Mouse (Mus musculus): Measurements from ENCODE around the gene Frmd4b. TPM values are rescaled to one million over a fixed set of nuclear protein-coding genes. Genes with fewer than 3 reads are reported as not detected.

Gene Frmd4b
- total RNA-seq, 2 experiments from 2014 or later, result 32.8 to 36.3 TPM

DNA sequence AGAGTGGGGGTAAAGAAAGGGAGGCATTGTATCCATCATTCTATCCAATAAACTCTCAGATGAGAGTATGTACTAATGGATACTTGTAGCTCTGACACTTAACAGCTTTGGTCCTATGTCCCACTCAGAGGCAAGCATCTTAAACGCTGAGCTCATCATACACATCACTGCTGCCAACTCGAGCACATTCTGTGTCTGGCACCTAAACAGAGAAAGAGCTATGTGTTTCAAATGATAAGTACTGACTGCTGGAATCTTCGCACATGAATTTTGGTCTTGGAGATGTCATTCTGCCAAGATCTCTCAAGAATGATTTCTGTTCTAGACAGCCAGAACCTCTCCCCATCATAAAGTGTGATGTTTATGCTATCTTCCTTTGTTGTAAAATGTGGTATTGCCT lies 284.0 kb downstream of the Frmd4b start:
- no peak for DNase-seq (ENCODE audit: low spot score in 2 of 2)

DNA sequence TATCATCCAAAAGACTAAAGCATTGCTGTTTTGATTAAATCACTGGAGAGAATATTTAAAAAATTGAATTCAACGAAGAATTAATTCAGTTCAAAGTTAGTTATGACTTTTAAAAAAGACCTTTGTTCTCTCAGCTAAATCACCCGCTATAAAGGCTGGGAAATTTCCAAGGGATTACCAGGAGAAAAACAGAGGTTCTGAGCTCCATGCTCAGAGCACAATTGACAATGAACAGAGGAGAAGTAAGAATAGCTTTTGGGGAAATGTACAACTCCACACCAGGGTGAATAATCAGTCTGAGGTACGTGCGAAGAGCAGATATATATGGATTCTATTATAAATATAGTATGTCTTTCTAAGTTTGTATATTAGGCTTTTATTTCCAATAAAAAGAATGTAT lies 293.4 kb downstream of the Frmd4b start:
- no peak for DNase-seq (ENCODE audit: low spot score in 2 of 2)

DNA sequence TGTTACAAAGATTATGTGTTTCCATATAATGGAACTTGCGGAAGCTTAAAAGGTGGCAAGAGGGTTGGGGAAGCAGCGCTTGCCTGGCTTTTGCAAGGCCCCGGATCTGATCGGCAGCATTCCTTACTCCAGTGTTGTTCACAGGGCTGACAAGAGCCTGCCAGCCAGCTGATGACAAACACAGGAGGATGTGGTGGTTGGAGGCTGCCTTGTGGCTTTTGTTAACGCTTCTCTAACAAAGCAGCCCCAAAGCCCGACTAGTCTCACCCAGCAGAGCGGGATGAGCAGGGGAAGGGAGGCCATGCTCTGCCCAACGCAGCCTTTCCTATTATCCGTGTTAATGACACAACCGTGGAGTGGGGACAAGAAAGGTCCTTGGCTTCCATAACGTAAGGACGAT lies 295.2 kb downstream of the Frmd4b start:
- no peak for DNase-seq (ENCODE audit: low spot score in 2 of 2)

DNA sequence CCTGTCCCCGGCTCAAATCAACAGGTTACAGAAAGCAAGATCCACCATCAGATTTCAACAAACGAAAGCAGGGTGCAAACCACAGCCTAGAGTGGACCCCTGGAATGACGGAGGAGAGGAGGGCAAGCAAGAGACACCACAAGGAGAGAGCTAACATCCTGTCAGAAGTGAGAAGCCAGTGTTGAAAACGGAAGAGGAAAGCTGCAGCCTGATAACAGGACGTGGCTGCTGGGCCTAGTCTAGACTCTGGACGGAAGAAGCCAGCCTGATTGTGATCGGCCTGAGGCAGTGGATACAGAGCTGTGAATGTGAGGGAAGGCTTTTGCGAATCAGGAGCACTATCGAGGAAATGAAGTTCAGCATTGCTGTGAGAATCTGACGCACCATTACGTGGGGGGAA lies 296.2 kb downstream of the Frmd4b start:
- no peak for DNase-seq (ENCODE audit: low spot score in 2 of 2)

DNA sequence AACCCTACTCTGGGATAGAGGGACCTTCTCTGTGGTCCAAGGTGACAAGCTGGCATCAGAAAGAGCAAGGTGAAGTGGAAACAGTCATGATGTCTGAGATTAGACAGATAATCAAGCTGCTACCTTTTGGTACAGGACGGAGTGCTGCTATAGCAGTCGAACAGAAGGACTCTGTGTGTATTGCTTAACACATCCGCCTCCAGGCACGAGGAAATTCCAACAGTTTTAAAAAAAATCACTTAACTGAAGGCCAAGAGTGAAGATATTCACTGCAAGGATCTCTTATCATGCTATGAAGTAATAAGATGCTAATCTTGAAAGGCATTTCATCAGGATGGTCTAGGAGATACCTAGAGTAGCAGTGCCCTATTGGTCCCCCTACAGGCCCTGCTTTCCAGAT lies 298.3 kb downstream of the Frmd4b start:
- no peak for DNase-seq (ENCODE audit: low spot score in 2 of 2)

DNA sequence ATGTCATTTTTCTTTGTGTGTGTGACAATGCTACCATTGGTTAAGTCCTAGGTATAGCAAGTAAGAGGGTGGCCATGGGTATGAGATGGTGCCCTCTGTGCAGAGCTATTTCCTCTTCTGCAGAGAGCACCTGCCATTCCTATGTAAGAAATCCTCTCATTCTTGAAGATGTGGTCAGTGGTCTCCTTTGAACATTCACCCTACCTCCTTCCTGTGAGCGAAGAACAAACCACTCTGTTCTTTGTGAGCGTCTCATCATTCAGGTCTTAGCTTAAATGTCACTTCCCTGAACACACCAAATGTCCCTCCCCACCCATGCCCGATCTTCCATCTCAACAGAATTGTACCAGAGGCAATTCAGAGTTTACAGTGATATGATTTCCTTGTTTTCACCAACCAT lies 299.4 kb downstream of the Frmd4b start:
- no peak for DNase-seq (ENCODE audit: low spot score in 2 of 2)

DNA sequence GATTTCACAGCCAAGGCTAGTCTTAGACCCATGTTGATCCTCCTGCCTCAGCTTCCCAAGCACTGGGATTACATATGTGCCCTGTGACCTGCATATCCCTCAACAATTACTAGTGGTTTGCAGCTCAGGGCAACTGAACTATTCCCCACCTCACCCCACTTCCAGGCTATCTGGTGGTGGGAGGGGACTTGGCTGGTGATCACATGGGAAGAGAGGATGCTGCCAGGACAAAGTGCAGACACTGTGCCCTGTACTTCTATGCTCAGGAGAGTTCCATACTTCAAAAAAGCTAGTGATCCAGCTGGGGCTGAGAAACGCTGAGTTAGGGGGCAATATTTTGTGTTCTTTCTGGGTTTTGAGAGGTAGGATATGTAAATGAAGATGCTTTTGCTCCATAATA lies 300.6 kb downstream of the Frmd4b start:
- no peak for DNase-seq (ENCODE audit: low spot score in 2 of 2)

DNA sequence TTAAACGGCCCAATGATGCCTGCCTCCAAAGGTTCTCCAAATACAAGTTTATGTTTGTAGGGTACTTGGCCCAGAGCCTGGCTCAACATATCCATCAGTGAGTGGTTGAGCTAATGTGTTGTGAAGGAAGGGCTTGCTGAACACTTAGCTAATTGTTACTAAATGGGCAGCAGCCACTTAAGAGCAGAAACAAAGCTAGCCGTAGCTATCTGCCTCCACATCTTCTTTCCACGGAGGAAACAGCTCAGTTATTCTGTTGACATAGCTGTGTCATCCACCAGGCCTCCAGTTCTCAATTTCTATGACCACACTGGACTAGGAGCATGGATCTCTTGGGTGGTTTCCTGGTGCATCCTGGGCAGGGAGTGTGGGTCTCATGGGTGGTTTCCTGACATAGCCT lies 302.0 kb downstream of the Frmd4b start:
- no peak for DNase-seq (ENCODE audit: low spot score in 2 of 2)

DNA sequence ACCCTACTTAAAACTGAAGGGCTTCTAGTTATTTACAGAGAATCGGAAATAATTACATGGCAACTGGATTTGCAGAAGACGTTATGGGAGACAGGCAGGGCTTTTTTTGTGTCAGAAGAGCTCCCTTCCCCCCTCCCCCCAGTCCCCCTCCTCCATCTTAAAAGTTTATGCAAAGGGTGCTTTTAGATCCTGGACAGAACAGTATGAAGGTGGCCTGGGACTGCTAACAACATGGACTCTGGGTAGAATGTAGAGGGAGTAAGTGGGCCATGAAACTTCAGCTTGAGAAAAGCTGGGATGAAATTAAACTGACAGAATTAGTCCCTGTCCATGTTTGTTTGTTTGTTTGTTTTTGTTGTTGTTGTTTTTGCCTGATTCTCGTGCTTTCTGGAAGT lies 304.8 kb downstream of the Frmd4b start:
- no peak for DNase-seq (ENCODE audit: low spot score in 2 of 2)

DNA sequence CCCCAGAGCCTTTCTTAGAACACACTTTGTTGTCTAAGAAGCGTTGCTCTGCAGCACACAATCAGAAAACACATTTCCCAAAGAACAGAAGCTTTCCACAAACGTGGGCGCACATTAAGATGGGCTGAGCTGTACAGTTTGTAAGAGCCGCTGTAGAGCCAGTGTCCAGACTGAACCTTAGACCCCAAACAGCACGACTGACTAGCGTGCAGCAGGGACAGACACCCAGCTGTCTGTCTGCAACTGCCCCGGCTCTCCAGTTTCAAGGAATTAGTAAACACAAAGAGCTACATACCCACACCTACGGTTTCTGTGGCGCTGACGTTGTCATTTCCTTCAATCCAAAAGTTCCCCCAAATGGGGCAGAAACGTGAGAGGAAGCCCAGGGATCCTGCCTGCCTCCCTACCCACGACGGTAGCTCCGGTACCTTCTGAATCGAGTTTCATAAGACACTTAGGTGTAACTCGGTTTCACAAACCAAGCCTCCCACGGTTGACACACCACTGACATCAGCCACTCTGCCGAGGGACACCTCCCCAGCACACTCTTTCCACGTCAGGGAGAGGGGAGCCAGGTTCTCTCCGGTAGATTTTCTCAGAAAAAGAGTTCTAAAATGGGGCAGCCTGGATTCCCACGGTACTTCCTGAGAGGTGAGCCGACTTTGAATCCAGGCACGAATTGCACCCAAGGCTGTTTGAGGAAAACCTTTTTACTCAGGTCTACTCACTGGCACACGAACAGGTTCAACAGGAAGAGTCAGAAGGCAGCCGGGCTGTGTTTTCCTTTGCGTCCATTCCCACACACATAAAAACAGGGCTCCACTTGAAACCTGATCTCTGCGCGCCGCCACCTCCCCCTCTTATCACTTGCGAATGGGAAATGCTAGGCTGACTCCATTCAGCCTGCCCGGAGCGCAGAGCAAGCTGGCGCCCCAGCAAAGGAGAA lies 305.5 kb downstream of the Frmd4b start:
- DNase-seq (ENCODE audit: low spot score in 2 of 2), result no peak

DNA sequence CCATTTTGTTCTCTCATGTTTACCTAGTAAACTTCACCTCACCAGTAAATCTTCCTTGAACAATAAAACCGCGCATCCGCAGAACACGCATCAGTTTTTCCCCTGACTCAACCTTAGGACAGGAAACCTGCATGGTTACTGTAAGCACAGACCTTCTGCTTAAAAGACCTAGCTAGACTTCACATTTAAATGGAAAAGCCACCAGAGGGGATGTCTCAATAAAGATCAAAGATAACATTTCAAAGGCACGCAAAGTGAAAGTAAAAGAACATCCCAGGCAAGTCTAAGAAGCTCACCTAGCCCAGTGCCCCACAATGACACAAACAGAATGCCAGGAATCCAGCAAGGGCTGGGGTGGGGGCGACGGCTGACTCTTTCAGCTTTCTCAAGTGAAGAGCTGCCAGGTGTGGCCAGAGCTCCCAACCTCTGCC lies 306.4 kb downstream of the Frmd4b start:
- no peak for DNase-seq (ENCODE audit: low spot score in 2 of 2)

DNA sequence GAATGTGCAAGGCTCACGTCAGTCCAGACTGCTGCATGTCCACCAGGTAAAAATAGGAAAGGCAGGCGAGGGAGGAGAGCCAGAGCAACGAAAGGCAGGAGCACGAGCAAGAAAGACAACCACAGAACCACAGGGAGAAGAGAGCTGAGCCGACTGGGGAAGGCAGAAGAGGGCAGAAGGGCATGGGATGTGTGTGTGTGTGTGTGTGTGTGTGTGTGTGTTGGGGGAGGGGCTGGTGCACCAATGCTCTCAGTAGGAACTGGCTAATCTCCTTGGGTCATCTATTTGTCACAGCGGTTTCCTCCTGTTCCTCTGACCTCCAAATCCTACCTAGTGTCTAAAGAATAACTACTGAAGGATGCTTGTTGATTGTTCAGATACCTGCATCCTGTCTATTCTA lies 308.2 kb downstream of the Frmd4b start:
- no peak for DNase-seq (ENCODE audit: low spot score in 2 of 2)

DNA sequence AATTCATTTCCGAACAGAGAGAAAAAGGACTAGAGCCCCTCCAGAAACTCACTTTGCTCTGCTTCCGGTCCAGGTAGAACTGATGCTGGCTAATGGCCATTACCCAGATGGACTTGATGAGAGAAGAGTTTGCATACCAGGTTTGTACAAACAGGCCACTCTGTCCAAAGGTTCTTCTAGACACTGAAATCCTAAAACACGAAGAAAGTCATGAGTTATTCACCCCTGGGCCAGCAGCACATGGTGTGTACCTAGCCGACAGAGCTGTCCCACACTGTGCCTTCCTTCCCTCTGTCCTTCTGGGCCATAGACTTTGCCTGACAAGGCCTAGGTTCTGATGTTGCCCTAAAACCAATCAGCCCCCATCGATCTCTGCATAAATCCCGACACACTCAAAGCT lies 308.8 kb downstream of the Frmd4b start:
- DNase-seq (ENCODE audit: low spot score in 2 of 2), result no peak

DNA sequence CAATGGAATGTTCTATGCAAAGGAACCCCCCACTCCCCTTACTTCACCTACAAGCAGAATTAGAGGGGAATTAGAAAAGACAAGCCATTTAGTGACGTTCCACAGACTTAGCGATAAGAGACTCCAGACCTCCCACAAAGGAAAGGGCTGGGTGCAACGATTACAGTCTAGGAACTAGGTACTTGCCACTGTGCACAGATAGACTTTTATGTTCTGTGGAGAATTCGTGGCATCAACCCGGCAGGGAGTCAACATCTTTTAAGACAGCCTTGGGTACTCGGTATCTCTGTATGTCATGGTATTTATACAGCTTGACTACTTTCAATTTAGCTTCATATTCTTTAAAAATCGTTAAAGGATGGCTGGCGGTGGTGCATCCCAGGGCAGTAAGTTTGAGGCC lies 310.1 kb downstream of the Frmd4b start:
- no peak for DNase-seq (ENCODE audit: low spot score in 2 of 2)

DNA sequence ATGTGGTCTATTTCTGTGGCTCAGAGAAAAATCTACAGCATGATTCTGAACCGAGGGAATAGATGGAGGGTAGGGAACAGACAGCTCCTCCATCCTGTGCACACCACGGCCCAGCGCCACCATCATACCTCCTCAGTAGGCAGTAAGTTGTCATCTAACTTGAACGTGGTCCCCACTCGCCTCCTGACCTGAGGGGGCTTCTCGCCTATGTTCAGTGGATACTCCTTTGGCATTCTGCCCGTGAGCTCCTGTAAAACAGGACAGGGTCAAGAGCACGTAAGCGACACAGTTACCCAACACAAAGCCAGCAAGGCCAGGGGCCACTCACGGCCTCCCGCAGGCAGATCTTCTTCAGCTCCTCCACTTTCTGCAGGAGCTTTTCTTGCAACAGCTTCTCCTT lies 311.0 kb downstream of the Frmd4b start:
- DNase-seq (ENCODE audit: low spot score in 2 of 2), result no peak

DNA sequence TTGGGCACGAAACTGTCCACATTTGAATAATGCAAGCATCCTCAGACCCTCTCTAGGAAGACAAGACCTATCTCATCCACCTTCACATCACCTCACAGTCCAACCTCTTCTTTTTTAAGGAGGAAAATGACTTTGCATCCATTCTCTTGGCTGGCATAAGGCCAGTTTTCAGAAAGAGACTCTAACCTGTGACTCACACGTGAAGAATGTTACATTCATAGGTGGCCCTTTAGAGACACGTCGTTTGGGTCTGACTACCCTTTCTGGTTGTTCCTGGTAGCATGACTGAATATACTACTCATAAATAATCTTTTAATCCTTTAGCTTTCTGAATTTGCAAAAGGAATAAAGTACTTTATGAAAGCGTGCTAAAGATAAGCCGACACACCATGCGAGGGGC lies 311.9 kb downstream of the Frmd4b start:
- no peak for DNase-seq (ENCODE audit: low spot score in 2 of 2)

DNA sequence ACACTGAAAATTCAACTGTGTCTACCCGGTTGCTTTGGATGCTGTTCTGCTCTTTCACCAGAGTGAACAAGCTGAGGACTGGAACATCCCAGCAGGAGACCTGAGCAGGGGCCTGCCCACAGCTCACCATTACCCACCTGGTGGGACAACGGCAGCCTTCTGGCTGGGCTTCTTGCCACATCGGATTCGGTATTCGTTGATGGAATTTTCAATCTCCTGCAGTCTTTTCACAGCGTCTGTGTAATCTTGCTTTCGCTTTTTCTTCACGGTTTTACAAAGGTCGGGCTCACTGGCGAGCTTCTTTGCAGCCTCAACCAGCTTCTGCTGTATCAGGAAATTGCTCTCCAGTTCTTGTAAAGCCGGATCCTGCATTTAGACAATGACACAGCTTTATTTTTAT lies 312.3 kb downstream of the Frmd4b start:
- no peak for DNase-seq (ENCODE audit: low spot score in 2 of 2)

DNA sequence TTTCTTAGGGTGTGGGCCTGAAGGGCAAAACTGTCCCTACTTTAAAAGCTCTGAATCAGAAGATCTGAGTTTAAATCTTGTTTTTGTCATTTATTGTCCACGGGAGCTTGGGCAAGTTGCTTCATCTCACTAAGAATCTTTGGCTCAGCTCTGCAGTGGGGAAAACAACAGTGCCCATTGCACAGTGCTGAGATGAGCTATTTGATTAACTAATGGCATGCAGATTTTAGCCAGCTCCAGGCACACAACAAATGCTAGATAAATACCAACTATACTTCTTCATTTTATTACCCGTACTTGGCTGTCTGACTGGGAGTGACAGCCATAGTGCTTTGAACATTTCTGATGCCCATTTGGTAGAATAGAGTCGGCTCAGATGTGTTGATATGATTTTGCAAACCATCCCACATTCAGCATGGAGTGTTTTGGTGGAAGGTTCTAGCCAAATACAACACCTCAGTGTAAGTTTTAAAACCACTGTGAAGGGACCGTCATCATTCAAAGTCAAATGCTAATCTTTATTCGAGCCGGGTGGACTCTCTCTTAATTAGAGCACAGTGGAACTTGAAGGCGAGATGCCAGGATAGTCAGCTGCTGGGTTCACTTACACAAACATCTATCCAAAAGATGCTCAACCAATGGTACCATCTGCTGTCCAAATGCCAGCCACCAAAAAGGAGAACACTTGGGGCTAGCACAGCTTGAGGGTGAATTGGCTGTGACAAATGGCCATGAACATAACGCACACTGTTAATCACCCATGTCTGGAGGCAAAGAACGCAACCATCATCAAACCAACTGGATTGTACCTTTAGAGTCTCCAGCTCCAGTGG lies 313.8 kb downstream of the Frmd4b start:
- peak; percentile 72 to 77 for DNase-seq (ENCODE audit: low spot score in 2 of 2)

DNA sequence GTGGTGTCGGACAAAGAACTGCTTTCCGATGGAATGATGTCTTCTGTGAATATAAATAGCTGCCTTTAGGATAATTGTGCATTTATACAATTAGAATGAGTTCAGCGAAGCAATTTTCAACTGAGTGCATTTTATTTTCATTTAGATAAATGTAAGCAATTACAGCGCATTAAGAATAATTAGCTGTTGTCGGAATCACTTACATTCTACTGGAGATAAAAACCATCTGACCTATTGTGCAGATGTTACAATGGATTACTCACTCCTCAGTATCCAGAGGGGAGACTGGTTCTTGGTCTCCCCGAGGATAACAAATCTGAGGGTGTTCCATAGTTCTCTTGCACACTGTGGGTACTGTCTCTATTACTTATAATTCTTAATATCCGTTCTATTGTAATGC lies 315.0 kb downstream of the Frmd4b start:
- DNase-seq (ENCODE audit: low spot score in 2 of 2), result no peak

DNA sequence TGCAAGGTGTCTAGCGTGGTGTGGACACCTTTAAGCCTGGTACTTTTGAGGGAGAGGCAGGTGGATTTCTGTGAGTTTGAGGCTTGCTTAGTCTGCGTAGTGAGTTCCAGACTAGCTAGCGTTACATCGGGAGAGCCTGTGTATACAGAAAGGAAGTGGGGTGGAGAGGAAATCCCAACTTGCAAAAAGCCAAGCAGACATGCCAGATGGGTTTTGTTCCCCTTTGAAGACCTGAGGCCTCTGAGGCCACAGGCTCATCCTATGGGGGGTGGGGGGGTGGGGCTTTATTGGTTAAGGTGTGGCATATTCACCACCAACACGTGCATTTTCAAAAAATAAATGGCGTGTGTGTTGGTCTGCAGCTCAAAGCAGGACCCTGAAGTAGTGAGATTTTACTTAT lies 316.7 kb downstream of the Frmd4b start:
- DNase-seq (ENCODE audit: low spot score in 2 of 2), result no peak

DNA sequence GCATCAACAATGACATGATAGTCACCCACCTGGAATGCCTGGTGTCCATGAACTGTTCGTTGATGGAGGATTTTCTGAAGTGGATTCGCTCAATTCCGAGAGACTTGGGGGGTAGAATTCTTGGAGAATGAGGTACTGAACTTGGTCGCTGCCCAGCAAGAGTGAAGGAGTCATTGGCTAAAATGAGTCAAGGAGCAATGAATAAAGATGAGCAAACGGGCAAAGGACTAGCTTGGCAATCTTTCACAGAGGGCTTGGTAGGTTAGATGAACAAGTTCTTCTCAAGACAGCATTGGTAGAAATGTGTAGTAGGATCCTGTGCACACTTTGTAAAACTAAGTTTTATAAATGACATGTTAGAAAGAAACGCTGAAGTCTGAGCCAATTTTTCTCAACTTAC lies 317.2 kb downstream of the Frmd4b start:
- no peak for DNase-seq (ENCODE audit: low spot score in 2 of 2)

DNA sequence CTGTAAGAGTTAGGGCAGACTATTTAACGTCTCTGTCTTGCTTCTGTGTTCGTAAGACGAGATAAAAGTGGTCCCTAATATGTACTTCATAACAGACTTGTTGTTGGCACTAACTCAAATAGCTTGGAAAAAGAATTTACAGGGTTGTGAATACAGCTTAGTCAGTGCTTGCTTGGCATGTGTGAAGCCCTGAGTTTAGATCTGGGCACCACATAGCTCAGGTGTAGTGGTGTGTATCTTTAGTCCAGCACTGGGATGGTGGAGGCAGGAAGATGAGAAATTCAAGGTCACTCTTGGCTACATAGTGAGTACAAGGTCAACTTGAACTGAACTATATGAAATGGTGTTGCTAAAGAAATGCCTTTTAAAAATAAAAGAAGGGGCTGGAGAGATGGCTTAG lies 320.2 kb downstream of the Frmd4b start:
- no peak for DNase-seq (ENCODE audit: low spot score in 2 of 2)
